Mouse (Mus musculus): ENCODE data around the gene Shb. TPM values are rescaled to one million over a fixed set of nuclear protein-coding genes. Genes with fewer than 3 reads are reported as not detected.

The Shb gene
- polyA plus RNA-seq, 2 experiments = 5.0 to 8.8 TPM

DNA sequence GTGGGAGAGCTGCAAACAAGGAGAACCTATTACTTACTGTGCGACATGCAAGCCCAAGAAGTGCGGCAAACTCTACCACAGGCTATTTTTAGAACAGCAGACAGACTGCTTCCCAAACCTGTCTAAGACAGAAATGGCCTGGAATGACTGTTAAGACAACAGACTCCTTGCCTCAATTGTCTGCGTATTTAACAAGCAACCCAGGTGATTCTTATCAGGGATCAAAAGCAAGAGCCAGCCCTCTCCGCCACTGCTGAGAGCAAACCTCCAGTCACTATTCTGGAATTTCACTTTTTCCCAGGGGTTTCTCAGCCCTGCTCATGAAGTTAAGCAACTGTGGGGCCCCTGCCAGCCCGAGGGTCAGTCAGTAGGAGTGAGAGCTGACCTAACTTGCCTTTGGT, 39.6 kb downstream of the Shb start:
- Histone ChIP-seq H3K4me1 (replicated peaks; ENCODE audit: control insufficient read depth in 2 of 2, insufficient read depth in 2 of 2, low read length in 1 of 2) (peaks cover 46 to 79% of the 10 kb centered on the region in 2 experiments), H3K9ac (replicated peaks) (peak overlapping the region; percentile 10; the same call in 1 of the 2 replicates), H3K27me3 (ENCODE audit: control insufficient read depth, insufficient read depth, low read length) (no peaks in the 10 kb centered on the region), H3K4me3 (ENCODE audit: insufficient read depth in 1 of 2, low read depth in 2 of 2, low read length in 2 of 2) (no peak overlapping the region), H3K27ac (peak overlapping the region; percentile 22), H3K9me3 (ENCODE audit: control insufficient read depth, low read length) (no peaks in the 10 kb centered on the region), H3K36me3 (replicated peaks; ENCODE audit: control insufficient read depth, insufficient read depth, low read depth) (no peaks in the 10 kb centered on the region; the same call in 1 of the 2 replicates), H3K4me2 (ENCODE audit: low read depth) (peak overlapping the region; percentile 48)
- no peak for DNase-seq (ENCODE audit: low read depth in 3 of 3, low spot score in 3 of 3)
- no peak for TF ChIP-seq CTCF (IDR thresholded peaks at IDR 0.05; ENCODE audit: low read depth)
- WGBS (ENCODE audit: insufficient replicate concordance) = 10% methylated on average over 5 of the region's 5 CpGs
- peak; percentile 9; the same call in 1 of the 2 replicates for ATAC-seq (ENCODE audit: insufficient read depth)

DNA sequence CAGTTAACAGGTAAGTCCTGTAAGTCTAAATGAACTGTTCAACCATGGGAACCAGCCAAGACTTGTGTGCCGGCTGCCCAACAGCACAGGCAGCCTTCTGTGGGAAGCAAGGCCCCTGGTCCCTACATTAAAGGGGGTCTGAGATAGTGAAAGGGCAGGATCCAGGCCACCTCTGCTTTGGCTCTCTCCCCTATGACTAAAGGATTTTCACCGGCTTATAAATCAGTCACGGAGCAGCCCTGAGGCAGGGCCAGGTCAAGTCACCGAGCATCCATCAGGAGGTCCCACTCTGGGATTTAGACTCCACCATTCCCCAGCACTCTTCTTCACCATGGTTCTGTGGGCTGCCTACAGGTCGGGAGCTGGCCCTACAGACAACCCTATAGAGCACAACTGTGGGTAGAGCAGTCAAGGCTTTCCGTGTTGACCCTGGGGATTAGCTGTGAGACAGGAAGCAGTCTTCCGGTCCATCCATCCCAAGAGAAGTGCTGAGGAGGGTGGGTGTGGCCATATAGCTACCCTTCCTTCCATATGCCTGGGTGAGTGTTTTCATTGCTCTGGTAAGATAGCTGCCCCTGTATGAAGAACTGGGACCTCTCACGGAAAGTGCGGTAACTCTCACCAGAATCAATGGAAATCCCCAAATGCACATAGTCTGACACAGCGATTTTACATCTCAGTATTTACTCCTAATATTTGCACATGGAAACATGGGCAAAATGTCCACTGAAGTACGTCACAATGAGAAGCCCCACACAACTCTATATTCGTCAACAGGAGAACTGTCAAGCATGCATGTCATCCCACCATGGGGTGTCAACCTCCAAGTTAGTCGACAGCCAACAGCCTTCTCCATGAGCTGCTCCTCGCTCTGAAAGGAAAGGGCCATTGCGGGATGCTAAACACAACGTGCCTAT, 40.3 kb downstream of the Shb start:
- Histone ChIP-seq H3K36me3 (replicated peaks; ENCODE audit: control insufficient read depth, insufficient read depth, low read depth) (no peaks in the 10 kb centered on the region; the same call in 1 of the 2 replicates), H3K4me1 (replicated peaks; ENCODE audit: control insufficient read depth in 2 of 2, insufficient read depth in 2 of 2, low read length in 1 of 2) (peaks cover 47 to 85% of the 10 kb centered on the region in 2 experiments), H3K9me3 (ENCODE audit: control insufficient read depth, low read length) (no peaks in the 10 kb centered on the region), H3K27me3 (ENCODE audit: control insufficient read depth, insufficient read depth, low read length) (no peaks in the 10 kb centered on the region), H3K4me2 (ENCODE audit: low read depth) (peak overlapping the region; percentile 48), H3K9ac (replicated peaks) (no peak overlapping the region; the same call in 1 of the 2 replicates), H3K27ac (peak overlapping the region; percentile 36), H3K4me3 (ENCODE audit: insufficient read depth in 1 of 2, low read depth in 2 of 2, low read length in 2 of 2) (no peak overlapping the region)
- no peak for TF ChIP-seq CTCF (IDR thresholded peaks at IDR 0.05; ENCODE audit: low read depth)
- TF ChIP-seq EP300 (IDR thresholded peaks at IDR 0.05; ENCODE audit: low read depth) = no peak
- no peak for ATAC-seq (ENCODE audit: insufficient read depth)
- no peak for DNase-seq (ENCODE audit: low read depth in 3 of 3, low spot score in 3 of 3)
- WGBS (ENCODE audit: insufficient replicate concordance) = 37% methylated on average over 16 of the region's 16 CpGs

DNA sequence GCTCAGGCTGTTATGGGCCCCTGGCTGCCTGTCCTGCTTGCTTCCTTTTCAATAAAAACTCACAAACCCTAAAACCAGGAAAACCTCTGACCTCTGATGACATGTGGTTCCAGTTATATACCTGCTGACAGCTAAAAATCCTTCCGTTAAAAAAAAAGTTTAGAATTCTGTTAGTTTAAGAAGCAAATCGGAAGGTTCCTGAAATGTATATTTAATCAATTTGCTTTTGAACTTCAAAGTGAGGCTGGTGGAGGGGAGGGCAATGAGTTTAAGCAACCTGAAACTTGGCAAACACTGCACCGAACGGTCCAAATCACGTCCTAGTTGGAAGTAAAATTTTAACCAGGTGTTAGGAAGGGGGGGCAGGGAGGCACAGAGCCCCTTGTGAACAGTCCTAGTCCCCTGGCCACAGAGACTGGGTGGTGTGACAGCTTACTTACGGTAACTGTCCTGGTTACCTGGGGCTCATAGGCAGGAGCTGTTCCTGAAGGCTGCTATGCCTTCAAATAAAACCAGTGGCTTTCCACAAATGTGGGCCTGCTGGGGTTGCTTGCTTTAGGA, 41.1 kb downstream of the Shb start:
- peak; percentile 14; the same call in 1 of the 2 replicates for ATAC-seq (ENCODE audit: insufficient read depth)

DNA sequence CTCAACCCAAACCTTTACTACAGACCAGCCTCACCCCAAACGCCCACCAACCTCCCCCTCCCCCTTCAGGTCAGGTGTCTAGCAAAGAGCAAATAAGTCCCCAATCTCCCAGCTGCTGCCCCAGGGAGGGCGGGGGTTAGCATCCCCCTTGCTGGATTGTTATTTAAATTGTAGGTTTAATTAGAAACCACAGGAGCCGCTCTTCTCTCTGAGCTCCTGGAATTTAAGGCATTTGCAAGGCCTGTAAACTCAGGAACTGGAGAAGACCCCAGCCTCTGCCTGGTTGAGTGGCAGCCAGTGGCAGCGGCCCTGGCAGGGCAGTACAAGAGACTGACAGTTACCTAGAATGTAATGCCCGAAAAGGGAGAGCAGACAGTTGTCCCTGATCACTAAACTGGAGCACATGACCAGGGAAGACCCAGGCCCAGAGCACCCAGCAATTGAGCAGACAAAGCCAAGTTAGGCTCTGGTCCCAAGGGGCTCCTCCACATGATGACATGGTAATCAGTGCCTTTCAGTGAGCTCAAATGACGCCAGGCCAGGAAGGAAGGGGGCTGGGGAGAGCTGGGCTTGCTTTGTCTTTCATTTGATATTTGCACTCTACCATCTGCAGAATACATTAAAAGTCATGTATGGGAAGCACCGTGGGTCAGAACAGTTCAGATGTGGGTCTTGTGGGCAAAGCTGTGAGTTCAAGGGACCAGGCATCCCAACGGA, 42.1 kb downstream of the Shb start:
- Histone ChIP-seq H3K4me3 (ENCODE audit: insufficient read depth in 1 of 2, low read depth in 2 of 2, low read length in 2 of 2) (no peak overlapping the region), H3K27me3 (ENCODE audit: control insufficient read depth, insufficient read depth, low read length) (no peaks in the 10 kb centered on the region), H3K9me3 (ENCODE audit: control insufficient read depth, low read length) (no peaks in the 10 kb centered on the region), H3K4me2 (ENCODE audit: low read depth) (no peak overlapping the region), H3K36me3 (replicated peaks; ENCODE audit: control insufficient read depth, insufficient read depth, low read depth) (no peaks in the 10 kb centered on the region; the same call in 1 of the 2 replicates), H3K9ac (replicated peaks) (no peak overlapping the region), H3K4me1 (replicated peaks; ENCODE audit: control insufficient read depth in 2 of 2, insufficient read depth in 2 of 2, low read length in 1 of 2) (peaks cover 55 to 77% of the 10 kb centered on the region in 2 experiments), H3K27ac (no peak overlapping the region; the same call in none of the 2 replicates)
- no peak for TF ChIP-seq EP300 (IDR thresholded peaks at IDR 0.05; ENCODE audit: low read depth)
- no peak for TF ChIP-seq CTCF (IDR thresholded peaks at IDR 0.05; ENCODE audit: low read depth)
- WGBS (ENCODE audit: insufficient replicate concordance) = 61% methylated on average over 8 of the region's 8 CpGs
- DNase-seq (ENCODE audit: low read depth in 3 of 3, low spot score in 3 of 3) (no peak), ATAC-seq (ENCODE audit: insufficient read depth) (no peak)

More for the DNA sequence above, 41.1 kb downstream of the Shb start:
- peaks cover 47 to 82% of the 10 kb centered on the region in 2 experiments for H3K4me1 ChIP-seq (replicated peaks; ENCODE audit: control insufficient read depth in 2 of 2, insufficient read depth in 2 of 2, low read length in 1 of 2)
- WGBS (ENCODE audit: insufficient replicate concordance) = 64% methylated on average over 6 of the region's 6 CpGs
- no peaks in the 10 kb centered on the region for H3K27me3 ChIP-seq (ENCODE audit: control insufficient read depth, insufficient read depth, low read length)
- H3K4me3 ChIP-seq (ENCODE audit: insufficient read depth in 1 of 2, low read depth in 2 of 2, low read length in 2 of 2) = no peak overlapping the region
- H3K27ac ChIP-seq = peak overlapping the region; percentile 36
- H3K9ac ChIP-seq (replicated peaks) = no peak overlapping the region; the same call in 1 of the 2 replicates
- no peak for TF ChIP-seq CTCF (IDR thresholded peaks at IDR 0.05; ENCODE audit: low read depth)
- TF ChIP-seq EP300 (IDR thresholded peaks at IDR 0.05; ENCODE audit: low read depth) = no peak
- no peaks in the 10 kb centered on the region for H3K9me3 ChIP-seq (ENCODE audit: control insufficient read depth, low read length)
- H3K36me3 ChIP-seq (replicated peaks; ENCODE audit: control insufficient read depth, insufficient read depth, low read depth) = no peaks in the 10 kb centered on the region; the same call in 1 of the 2 replicates
- H3K4me2 ChIP-seq (ENCODE audit: low read depth) = no peak overlapping the region
- DNase-seq (ENCODE audit: low read depth in 3 of 3, low spot score in 3 of 3) = peak in 1 of 3 experiments; percentile 36
